Mouse (Mus musculus) embryonic facial prominence, embryonic 14.5 days (tissue): ENCODE measurements around the gene Eif2ak3. TPM values are rescaled to one million over a fixed set of nuclear protein-coding genes. Genes with fewer than 3 reads are reported as not detected.
A peak's percentile ranks its signal among the peaks of the same experiment; 100 is the strongest.

Source experiments
- ATAC-seq: fragments of 200-750 bp; cut with Nextera tagmentation; 2 replicates; pipeline ENCODE4 v1.8.0; 2017; ENCODE audit warnings: low read depth, moderate number of reproducible peaks, moderate TSS enrichment
- DNase-seq: peaks from one replicate; pipeline ENCODE4 v3.0.0-alpha.2; 2015; ENCODE audit warnings: low spot score
- H3K27ac ChIP-seq: fragments of 300-500 bp; sonication (generic); replicated peaks from 2 replicates; pipeline ENCODE4 v1.5.1; 2014; ENCODE audit warnings: low read depth, mild to moderate bottlenecking, low read length, moderate library complexity
- H3K27me3 ChIP-seq: fragments of 300-500 bp; sonication (generic); replicated peaks from 2 replicates; pipeline ENCODE4 v1.6.1; 2014; ENCODE audit warnings: low read length; ENCODE audit not compliant: control insufficient read depth, insufficient read depth
- H3K36me3 ChIP-seq: fragments of 300-500 bp; sonication (generic); 2 replicates; pipeline ENCODE4 v1.6.1; 2014; ENCODE audit warnings: low read length, mixed read lengths; ENCODE audit not compliant: control insufficient read depth, insufficient read depth
- H3K4me1 ChIP-seq: fragments of 300-500 bp; sonication (generic); 2 replicates; pipeline ENCODE4 v1.6.1; 2014; ENCODE audit warnings: antibody characterized with exemption, low read length; ENCODE audit not compliant: control insufficient read depth, insufficient read depth
- H3K4me2 ChIP-seq: fragments of 300-500 bp; sonication (generic); 2 replicates; pipeline ENCODE4 v1.6.1; 2014; ENCODE audit warnings: low read depth, mild to moderate bottlenecking, low read length, moderate library complexity, mixed read lengths
- H3K4me3 ChIP-seq: fragments of 300-500 bp; sonication (generic); 2 replicates; pipeline ENCODE4 v1.5.1; 2014; ENCODE audit warnings: low read depth, mild to moderate bottlenecking, low read length
- H3K9ac ChIP-seq: fragments of 300-500 bp; sonication (generic); 2 replicates; pipeline ENCODE4 v1.6.1; 2014; ENCODE audit warnings: low read depth, mild to moderate bottlenecking, low read length, moderate library complexity, mixed read lengths
- H3K9me3 ChIP-seq: fragments of 300-500 bp; sonication (generic); 2 replicates; pipeline ENCODE4 v1.6.1; 2016; ENCODE audit warnings: low read length; ENCODE audit not compliant: control insufficient read depth
- WGBS: fragments of 180-500 bp; shearing (Covaris S2); extraction: QIAGEN DNeasy Blood & Tissue Kit; methylation state at CpG from one replicate; pipeline ENCODE4 v1.1.7; 2014; 5-methylcytosine and 5-hydroxymethylcytosine counted together
- polyA plus RNA-seq: library from polyadenylated mRNA; unstranded; fragments of >200 nt; fragmentation: Nextera tagmentation; extraction: Ambion mirVana; gene quantifications from 2 replicates; pipeline ENCODE4 v1.2.1, GENCODE M21; 2014

Eif2ak3 gene
- polyA plus RNA-seq, 1 experiment from 2014 or later, result 13.0 TPM

- H3K9me3 ChIP-seq, result no peaks in the 10 kb centered on the region
- peak overlapping the region; percentile 51 for H3K9ac ChIP-seq
- peak overlapping the region; percentile 55 for H3K4me2 ChIP-seq
- H3K36me3 ChIP-seq, result no peaks in the 10 kb centered on the region
- DNase-seq, result peak; percentile 79
- H3K4me1 ChIP-seq, result 0 out of 2 replicates have a peak, but pooled peaks cover 5% of the 10 kb centered on the region
- H3K27me3 ChIP-seq, result no peaks in the 10 kb centered on the region
- H3K27ac ChIP-seq, result no peak overlapping the region
- WGBS, result 8% methylated on average over 23 of the region's 23 CpGs
- peak; percentile 93 for ATAC-seq
- peak overlapping the region; percentile 37 for H3K4me3 ChIP-seq
Measured at GRCm38 (mm10) chr6:70824085-70824986, 20.0 kb upstream of the Eif2ak3 start.

- no peaks in the 10 kb centered on the region for H3K27me3 ChIP-seq
- H3K4me1 ChIP-seq, result 0 out of 2 replicates have a peak, but pooled peaks cover 5% of the 10 kb centered on the region
- no peaks in the 10 kb centered on the region for H3K36me3 ChIP-seq
- peak overlapping the region; percentile 55 for H3K4me2 ChIP-seq
- H3K9me3 ChIP-seq, result no peaks in the 10 kb centered on the region
- 41% methylated on average over 4 of the region's 4 CpGs for WGBS
- peak overlapping the region; percentile 37 for H3K4me3 ChIP-seq
- no peak overlapping the region for H3K9ac ChIP-seq
- no peak overlapping the region for H3K27ac ChIP-seq
- DNase-seq, result no peak
- no peak for ATAC-seq
Measured at GRCm38 (mm10) chr6:70824987-70825337, 19.4 kb upstream of the Eif2ak3 start.

DNA sequence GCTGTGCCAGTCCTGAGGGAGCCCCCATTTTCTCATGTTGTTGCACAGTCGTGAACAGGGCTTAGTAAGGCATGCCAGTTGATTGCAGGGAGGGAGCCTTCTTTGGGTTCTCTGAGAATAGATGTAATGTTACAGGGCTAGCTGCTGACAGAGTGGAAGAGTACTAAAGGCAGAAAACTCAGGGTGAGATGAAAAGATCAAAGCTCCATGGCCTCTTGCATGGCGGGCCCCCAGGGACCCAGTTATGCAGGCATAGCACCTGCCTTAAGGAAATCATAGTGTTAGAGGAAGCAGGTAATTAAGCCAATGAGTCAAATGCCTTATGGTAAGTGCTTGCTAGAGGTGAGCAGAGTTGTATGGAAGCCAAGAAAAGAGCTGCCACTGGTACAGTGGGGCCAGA, 14.9 kb upstream of the Eif2ak3 start:
- Histone ChIP-seq H3K27me3 (no peaks in the 10 kb centered on the region), H3K36me3 (no peaks in the 10 kb centered on the region), H3K4me3 (no peak overlapping the region), H3K4me2 (no peak overlapping the region), H3K27ac (no peak overlapping the region), H3K9ac (no peak overlapping the region), H3K4me1 (no peaks in the 10 kb centered on the region), H3K9me3 (no peaks in the 10 kb centered on the region)
- ATAC-seq (no peak; the same call in 1 of the 2 replicates), DNase-seq (no peak)
- 43% methylated on average over 2 of the region's 2 CpGs for WGBS

DNA sequence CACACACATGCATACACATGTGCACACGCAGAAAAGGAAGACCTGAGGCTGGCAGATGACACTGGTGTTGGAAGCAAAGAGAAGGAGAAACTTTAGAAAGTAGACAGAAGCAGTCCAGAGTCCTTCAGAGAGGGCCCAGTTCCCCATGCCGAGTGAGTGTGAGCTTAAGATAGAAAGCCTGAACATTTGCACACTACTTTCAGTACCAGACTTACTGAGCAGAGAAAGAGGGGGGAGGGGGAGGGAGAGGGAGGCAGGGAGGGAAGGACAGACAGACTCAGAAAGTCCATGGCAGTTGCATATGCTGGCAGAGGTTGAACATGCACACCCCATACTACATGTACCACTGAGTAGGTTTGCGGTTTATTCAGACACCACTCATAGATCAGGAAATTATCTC, 13.8 kb upstream of the Eif2ak3 start:
- DNase-seq, result no peak
- ATAC-seq, result no peak
- no peak overlapping the region for H3K9ac ChIP-seq
- no peaks in the 10 kb centered on the region for H3K27me3 ChIP-seq
- no peaks in the 10 kb centered on the region for H3K36me3 ChIP-seq
- no peaks in the 10 kb centered on the region for H3K9me3 ChIP-seq
- H3K27ac ChIP-seq, result no peak overlapping the region
- no peak overlapping the region for H3K4me2 ChIP-seq
- no peak overlapping the region for H3K4me3 ChIP-seq
- WGBS, result 85% methylated on average over 3 of the region's 3 CpGs
- H3K4me1 ChIP-seq, result no peaks in the 10 kb centered on the region

DNA sequence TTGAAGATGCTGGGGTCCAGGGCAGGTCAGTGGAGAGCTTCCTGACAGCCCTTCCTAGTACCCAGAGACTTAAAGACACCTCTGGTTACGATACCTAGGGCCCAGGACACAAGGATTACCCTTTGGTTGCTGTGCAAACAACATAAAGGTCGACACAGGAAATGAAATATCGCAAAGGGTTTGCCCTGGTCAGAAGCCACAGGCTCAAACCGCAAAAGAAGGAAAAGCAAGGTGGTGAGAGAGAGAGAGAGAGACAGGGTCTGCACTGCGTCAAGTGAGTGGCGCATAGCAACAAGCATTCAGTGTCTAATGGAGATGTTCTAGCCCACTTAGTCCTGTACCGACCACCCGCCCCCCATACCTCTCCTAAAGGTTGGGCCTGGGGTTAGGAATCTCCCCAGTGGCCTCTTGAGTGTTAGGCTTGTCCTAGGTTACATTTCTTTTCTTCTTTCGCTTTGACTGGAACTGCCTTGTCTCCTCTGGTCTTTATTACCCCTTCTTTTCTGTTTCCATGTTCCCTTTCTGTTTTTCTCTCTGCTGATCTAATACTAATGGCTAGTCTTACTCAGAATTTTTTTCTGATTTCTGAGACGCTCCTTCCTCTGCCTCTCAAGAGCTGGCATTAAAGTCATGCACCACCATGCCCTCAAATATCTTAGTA, 13.0 kb upstream of the Eif2ak3 start:
- H3K4me1 ChIP-seq, result no peaks in the 10 kb centered on the region
- H3K36me3 ChIP-seq, result no peaks in the 10 kb centered on the region
- H3K4me3 ChIP-seq, result no peak overlapping the region
- ATAC-seq (no peak), DNase-seq (no peak)
- 75% methylated on average over 10 of the region's 10 CpGs for WGBS
- no peaks in the 10 kb centered on the region for H3K9me3 ChIP-seq
- H3K27ac ChIP-seq, result no peak overlapping the region
- H3K9ac ChIP-seq, result no peak overlapping the region
- no peak overlapping the region for H3K4me2 ChIP-seq
- H3K27me3 ChIP-seq, result no peaks in the 10 kb centered on the region

- H3K4me2 ChIP-seq, result no peak overlapping the region
- no peak for DNase-seq
- no peaks in the 10 kb centered on the region for H3K4me1 ChIP-seq
- no peak overlapping the region for H3K27ac ChIP-seq
- no peak overlapping the region for H3K9ac ChIP-seq
- no peak overlapping the region for H3K4me3 ChIP-seq
- H3K27me3 ChIP-seq, result no peaks in the 10 kb centered on the region
- 81% methylated on average over 2 of the region's 2 CpGs for WGBS
- no peaks in the 10 kb centered on the region for H3K9me3 ChIP-seq
- H3K36me3 ChIP-seq, result no peaks in the 10 kb centered on the region
- no peak for ATAC-seq
Measured at GRCm38 (mm10) chr6:70837297-70837696, 7.0 kb upstream of the Eif2ak3 start.

- no peak for DNase-seq
- no peaks in the 10 kb centered on the region for H3K9me3 ChIP-seq
- no peak overlapping the region for H3K4me3 ChIP-seq
- H3K9ac ChIP-seq, result no peak overlapping the region
- no peaks in the 10 kb centered on the region for H3K27me3 ChIP-seq
- WGBS, result 48% methylated on average over 3 of the region's 3 CpGs
- H3K36me3 ChIP-seq, result no peaks in the 10 kb centered on the region
- H3K4me1 ChIP-seq, result peaks cover 7% of the 10 kb centered on the region; the same call in 1 of the 2 replicates
- no peak overlapping the region for H3K4me2 ChIP-seq
- H3K27ac ChIP-seq, result no peak overlapping the region
- no peak for ATAC-seq
Measured at GRCm38 (mm10) chr6:70838532-70838931, 5.8 kb upstream of the Eif2ak3 start.

- no peak overlapping the region for H3K27ac ChIP-seq
- H3K36me3 ChIP-seq, result no peaks in the 10 kb centered on the region
- H3K9ac ChIP-seq, result no peak overlapping the region
- H3K4me2 ChIP-seq, result no peak overlapping the region
- no peak overlapping the region for H3K4me3 ChIP-seq
- peaks cover 10% of the 10 kb centered on the region; the same call in 1 of the 2 replicates for H3K4me1 ChIP-seq
- no peak for DNase-seq
- H3K9me3 ChIP-seq, result no peaks in the 10 kb centered on the region
- H3K27me3 ChIP-seq, result no peaks in the 10 kb centered on the region
- 63% methylated on average over 5 of the region's 5 CpGs for WGBS
- ATAC-seq, result no peak
Measured at GRCm38 (mm10) chr6:70840281-70840680, 4.0 kb upstream of the Eif2ak3 start.
